Mouse (Mus musculus) heart, postnatal 0 days (tissue): ENCODE data around the gene Pigm. TPM values are rescaled to one million over a fixed set of nuclear protein-coding genes. Genes with fewer than 3 reads are reported as not detected.

Experiments
- ATAC-seq: fragments of 200-750 bp; cut with Nextera tagmentation; 2 replicates; pipeline ENCODE4 v1.8.0; 2017; ENCODE audit warnings: low read depth, moderate number of reproducible peaks, moderate library complexity; ENCODE audit not compliant: insufficient read depth
- DNase-seq: peaks from one replicate; pipeline ENCODE4 v3.0.0-alpha.2; 2016; ENCODE audit warnings: low spot score
- H3K27ac ChIP-seq: fragments of 300-500 bp; sonication (generic); 2 replicates; pipeline ENCODE4 v1.5.1; 2014; ENCODE audit warnings: low read depth, mild to moderate bottlenecking
- H3K27me3 ChIP-seq: fragments of 300-500 bp; sonication (generic); 2 replicates; pipeline ENCODE4 v1.6.1; 2014; ENCODE audit warnings: low read length, mixed read lengths; ENCODE audit not compliant: control insufficient read depth, insufficient read depth
- H3K36me3 ChIP-seq: fragments of 300-500 bp; sonication (generic); replicated peaks from 2 replicates; pipeline ENCODE4 v1.6.1; 2014; ENCODE audit warnings: low read length, mixed read lengths; ENCODE audit not compliant: control insufficient read depth, insufficient read depth
- H3K4me1 ChIP-seq: fragments of 300-500 bp; sonication (generic); 2 replicates; pipeline ENCODE4 v1.6.1; 2014; ENCODE audit warnings: antibody characterized with exemption; ENCODE audit not compliant: control insufficient read depth, insufficient read depth
- H3K4me2 ChIP-seq: fragments of 300-500 bp; sonication (generic); 2 replicates; pipeline ENCODE4 v1.6.1; 2014; ENCODE audit warnings: low read depth, mild to moderate bottlenecking, low read length, moderate library complexity
- H3K4me3 ChIP-seq: fragments of 300-500 bp; sonication (generic); 2 replicates; pipeline ENCODE4 v1.5.1; 2014; ENCODE audit warnings: low read depth, low read length
- H3K9ac ChIP-seq: fragments of 300-500 bp; sonication (generic); replicated peaks from 2 replicates; pipeline ENCODE4 v1.6.1; 2014; ENCODE audit warnings: low read depth, low read length, mixed read lengths
- H3K9me3 ChIP-seq: fragments of 300-500 bp; sonication (generic); replicated peaks from 2 replicates; pipeline ENCODE4 v1.6.1; 2016; ENCODE audit warnings: low read length; ENCODE audit not compliant: control insufficient read depth
- CTCF ChIP-seq: IDR thresholded peaks from 2 replicates; pipeline ENCODE4 v1.5.1; 2016; ENCODE audit warnings: antibody characterized with exemption, control low read depth, low read depth
- EP300 ChIP-seq: IDR thresholded peaks from 2 replicates; pipeline ENCODE4 v1.6.1; 2016; ENCODE audit warnings: antibody characterized with exemption, low read depth
- WGBS: fragments of 180-500 bp; shearing (Covaris S2); extraction: QIAGEN DNeasy Blood & Tissue Kit; methylation state at CpG from one replicate; pipeline ENCODE4 v1.1.7; 2014; 5-methylcytosine and 5-hydroxymethylcytosine counted together
- polyA plus RNA-seq: library from polyadenylated mRNA; unstranded; fragments of >200 nt; fragmentation: Nextera tagmentation; extraction: Ambion mirVana; gene quantifications from 2 replicates; pipeline ENCODE4 v1.2.1, GENCODE M21; 2015
- total RNA-seq: library from RNA; depleted of rRNA; stranded (reverse); fragments of >200 nt; gene quantifications from 2 replicates; pipeline ENCODE4 v1.2.3, GENCODE M21; 2014; ENCODE audit warnings: low replicate concordance; rRNA removed

Pigm gene
- total RNA-seq (13.8 and 14.8 TPM in 2 replicates), polyA plus RNA-seq (2.1 and 2.2 TPM in 2 replicates)

DNA sequence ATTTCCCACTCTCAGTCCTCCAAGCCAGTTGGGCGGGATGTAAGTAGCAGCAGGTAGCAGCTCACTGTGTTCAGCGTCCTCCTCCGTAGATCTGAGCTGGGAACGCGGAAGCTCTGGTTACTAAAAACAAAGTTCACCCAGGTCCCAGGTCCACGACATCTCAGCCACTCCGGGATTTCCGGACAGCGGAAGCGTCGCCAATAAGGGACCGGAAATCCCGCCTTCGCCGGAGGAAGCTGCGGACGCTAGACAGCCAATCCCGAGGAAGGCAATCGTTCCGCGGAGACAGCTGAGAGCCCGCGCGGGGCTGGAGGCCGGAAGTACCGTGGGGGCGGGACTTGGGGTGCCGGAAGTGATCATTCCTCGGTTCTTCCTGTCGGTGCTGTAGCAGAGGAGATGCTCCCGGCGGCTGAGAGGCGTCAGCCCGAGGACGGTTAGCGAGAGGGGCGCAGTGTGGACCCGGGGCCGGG is at the start of gene Pigm:
Gene Pigm, plus strand, starts transcription at position 349 of the 470 bp plus-strand sequence.
- Histone ChIP-seq H3K27me3 (no peaks in the 10 kb centered on the region), H3K9me3 (no peaks in the 10 kb centered on the region), H3K27ac (peak within 1 kb of the TSS; percentile 83), H3K4me1 (peaks cover 18% of the 10 kb centered on the region), H3K4me3 (peak within 1 kb of the TSS; percentile 92), H3K9ac (peak within 1 kb of the TSS; percentile 76), H3K4me2 (peak within 1 kb of the TSS; percentile 97), H3K36me3 (0 out of 2 replicates have a peak, but pooled peaks cover 6% of the 10 kb centered on the region)
- DNase-seq, result peak; percentile 98
- peak; percentile 72; the same call in 1 of the 2 replicates for TF ChIP-seq EP300
- no peak for TF ChIP-seq CTCF
- peak; percentile 99 for ATAC-seq
- WGBS, result under 1% methylated on average over 38 of the region's 39 CpGs

DNA sequence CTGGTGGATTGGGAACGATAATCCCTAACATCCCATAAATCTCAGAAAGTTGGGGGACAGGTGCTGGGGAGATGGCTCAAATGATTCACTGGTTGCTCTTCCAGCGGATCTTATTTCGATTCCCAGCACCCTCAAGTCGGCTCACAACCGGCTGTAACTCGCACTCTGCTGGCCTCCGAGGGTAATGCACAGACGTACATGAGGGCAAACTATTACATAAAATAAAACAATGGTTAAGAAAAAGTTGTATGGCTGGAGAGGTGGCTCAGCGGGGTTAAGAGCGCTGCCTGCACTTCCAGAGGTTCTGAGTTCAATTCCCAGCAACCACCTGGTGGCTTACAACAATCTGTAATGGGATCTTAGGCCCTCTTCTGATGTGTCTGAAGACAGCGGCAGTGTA is 49.7 kb upstream of the Pigm start:
- Histone ChIP-seq H3K4me1 (0 out of 2 replicates have a peak, but pooled peaks cover 3% of the 10 kb centered on the region), H3K9me3 (no peaks in the 10 kb centered on the region), H3K9ac (no peak overlapping the region), H3K36me3 (no peaks in the 10 kb centered on the region), H3K27ac (no peak overlapping the region), H3K4me2 (peak overlapping the region; percentile 64; the same call in 1 of the 2 replicates), H3K4me3 (peak overlapping the region; percentile 44), H3K27me3 (peaks cover 55% of the 10 kb centered on the region)
- TF ChIP-seq EP300 (no peak), CTCF (no peak)
- DNase-seq, result no peak
- WGBS, result 46% methylated on average over 11 of the region's 11 CpGs
- no peak for ATAC-seq

DNA sequence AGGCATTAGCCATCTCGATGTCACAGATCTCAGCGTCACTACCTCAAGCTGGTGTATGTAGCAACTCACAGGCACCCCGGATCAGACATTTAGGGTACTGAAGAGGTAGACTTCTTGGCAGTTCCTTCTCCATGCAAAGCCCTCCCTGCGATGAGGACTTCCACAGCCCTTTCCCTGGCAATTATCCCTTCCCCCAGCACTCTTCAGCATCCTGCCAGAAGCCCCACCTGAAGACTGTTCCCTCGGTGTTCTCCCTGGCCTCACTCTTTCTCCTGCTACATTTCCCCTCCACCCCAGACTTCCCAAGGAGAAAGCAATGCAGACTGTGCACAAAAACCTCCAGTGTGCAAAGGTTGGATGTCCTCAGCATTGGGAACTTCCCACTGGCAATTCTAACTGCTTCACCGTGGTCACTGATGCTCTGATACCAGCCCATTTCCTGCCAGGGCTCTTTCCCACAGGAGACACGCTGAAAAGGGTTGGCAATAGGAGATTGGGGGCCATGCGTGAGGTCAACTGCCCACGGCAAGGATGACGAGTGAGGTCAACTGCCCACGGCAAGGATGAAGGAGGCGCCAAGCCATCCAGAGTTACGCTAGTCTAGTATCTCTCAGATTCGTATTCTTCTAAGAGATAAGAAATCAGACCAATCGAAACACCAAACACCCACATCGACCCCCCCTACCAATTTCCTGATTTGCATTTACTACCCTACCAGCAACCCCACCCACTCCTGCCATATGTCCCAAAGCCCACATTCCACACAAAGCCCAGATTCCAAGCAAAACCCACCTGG is 48.9 kb upstream of the Pigm start:
- Histone ChIP-seq H3K27ac (no peak overlapping the region), H3K4me2 (no peak overlapping the region), H3K4me1 (0 out of 2 replicates have a peak, but pooled peaks cover 3% of the 10 kb centered on the region), H3K9me3 (no peaks in the 10 kb centered on the region), H3K4me3 (no peak overlapping the region), H3K9ac (no peak overlapping the region), H3K27me3 (peaks cover 55% of the 10 kb centered on the region), H3K36me3 (no peaks in the 10 kb centered on the region)
- DNase-seq, result no peak
- ATAC-seq, result no peak
- TF ChIP-seq EP300 (no peak), CTCF (no peak)
- WGBS, result 74% methylated on average over 16 of the region's 16 CpGs

DNA sequence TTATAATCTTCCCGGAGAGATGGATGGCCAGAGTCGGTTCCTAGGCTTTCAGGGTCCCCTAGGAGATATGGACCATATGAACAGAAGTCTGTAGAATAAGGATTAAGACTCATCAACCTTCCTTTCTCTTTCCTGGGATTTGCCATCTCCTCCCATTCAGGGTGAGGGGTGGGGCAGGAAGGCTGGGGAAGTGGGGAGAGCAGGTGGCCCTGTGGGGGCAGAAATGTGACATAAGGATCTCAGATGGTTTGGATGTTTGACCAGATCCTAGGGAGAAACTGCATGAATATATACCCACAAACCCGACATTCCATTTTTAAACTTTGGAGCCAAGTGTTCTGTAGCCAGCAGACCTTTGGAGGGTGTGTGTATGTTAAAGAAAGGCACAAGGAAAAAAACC is 48.3 kb upstream of the Pigm start:
- Histone ChIP-seq H3K4me3 (no peak overlapping the region), H3K27me3 (peaks cover 60% of the 10 kb centered on the region), H3K36me3 (no peaks in the 10 kb centered on the region), H3K4me2 (no peak overlapping the region), H3K9ac (no peak overlapping the region), H3K4me1 (0 out of 2 replicates have a peak, but pooled peaks cover 3% of the 10 kb centered on the region), H3K9me3 (no peaks in the 10 kb centered on the region), H3K27ac (no peak overlapping the region)
- TF ChIP-seq CTCF (no peak), EP300 (no peak)
- 71% methylated on average over 3 of the region's 3 CpGs for WGBS
- ATAC-seq, result no peak
- DNase-seq, result no peak

DNA sequence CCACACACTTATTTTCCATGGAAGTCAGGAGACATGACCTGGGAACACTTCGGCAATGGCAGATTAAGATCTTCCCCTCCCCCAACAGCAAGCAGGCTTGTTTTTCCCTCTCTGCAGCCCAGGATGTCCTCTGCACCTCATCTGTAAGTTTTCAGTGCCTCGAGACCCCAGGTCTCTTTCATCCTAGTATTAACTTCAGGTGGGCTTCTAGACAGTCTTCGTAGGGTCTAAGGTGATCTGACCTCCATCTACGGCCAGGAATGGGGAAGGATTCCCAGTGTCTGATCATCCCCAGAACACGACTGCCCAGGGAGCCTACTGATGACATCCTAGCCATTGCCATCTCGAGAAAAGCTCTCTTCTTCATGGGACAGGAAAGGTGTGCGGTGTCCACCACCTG is 47.9 kb upstream of the Pigm start:
- TF ChIP-seq CTCF (no peak), EP300 (no peak)
- H3K9me3 ChIP-seq, result no peaks in the 10 kb centered on the region
- no peak overlapping the region for H3K9ac ChIP-seq
- 0 out of 2 replicates have a peak, but pooled peaks cover 3% of the 10 kb centered on the region for H3K4me1 ChIP-seq
- WGBS, result 68% methylated on average over 7 of the region's 7 CpGs
- H3K4me2 ChIP-seq, result no peak overlapping the region
- DNase-seq (no peak), ATAC-seq (no peak)
- peaks cover 60% of the 10 kb centered on the region for H3K27me3 ChIP-seq
- H3K36me3 ChIP-seq, result no peaks in the 10 kb centered on the region
- no peak overlapping the region for H3K4me3 ChIP-seq
- no peak overlapping the region for H3K27ac ChIP-seq
